Mouse (Mus musculus): ENCODE measurements around the gene Elf4. TPM values are rescaled to one million over a fixed set of nuclear protein-coding genes. Genes with fewer than 3 reads are reported as not detected.

The Elf4 gene
- total RNA-seq, 4 experiments from 2014 or later, result 11.1 to 18.4 (median 13.9) TPM

GRCm38 (mm10) chrX:48367841-48368240, 95.1 kb downstream of the Elf4 start:
- DNase-seq, result no peak

- no peak for DNase-seq
These were observed 96.9 kb downstream of the Elf4 start for GRCm38 (mm10) chrX:48365836-48366577.

Other genes with a start within 250 kb of the Elf4 start
- 10 to 100 TPM; 15.5 to 18.3 (median 16.2) TPM for gene Utp14a, start 206.3 kb downstream of the Elf4 start, total RNA-seq (2022)
- 10 to 100 TPM; 10.7 to 13.1 (median 11.5) TPM for gene Bcorl1, start 121.8 kb downstream of the Elf4 start, total RNA-seq (2022)
- gene Aifm1, start 50.4 kb upstream of the Elf4 start, total RNA-seq (2022), result 100 to 1,000 TPM; 126 to 260 (median 176) TPM
- 10 to 100 TPM in 2 of 4 experiments, 1 to 10 TPM in 2; 7.6 to 49.6 (median 21.5) TPM for gene Rab33a, start 56.2 kb upstream of the Elf4 start, total RNA-seq (2022)
- 10 to 100 TPM in 3 of 4 experiments, 1 to 10 TPM in 1; 9.8 to 17.7 (median 13.4) TPM for gene Zfp280c, start 131.4 kb upstream of the Elf4 start, total RNA-seq (2022)
- gene Slc25a14, start 160.3 kb upstream of the Elf4 start, total RNA-seq (2022), result 10 to 100 TPM; 15.3 to 17.2 (median 16.2) TPM
- gene Gpr119, start 211.3 kb upstream of the Elf4 start, total RNA-seq (2022), result under 1 TPM in 1 of 4 experiments, not detected in 3; 0.31 TPM
- 1 to 10 TPM; 2.0 to 3.7 (median 3.5) TPM for gene Rbmx2, start 231.9 kb upstream of the Elf4 start, total RNA-seq (2022)